20 mouse cellular contexts compared by ENCODE assay signal in the genomic region with DNA sequence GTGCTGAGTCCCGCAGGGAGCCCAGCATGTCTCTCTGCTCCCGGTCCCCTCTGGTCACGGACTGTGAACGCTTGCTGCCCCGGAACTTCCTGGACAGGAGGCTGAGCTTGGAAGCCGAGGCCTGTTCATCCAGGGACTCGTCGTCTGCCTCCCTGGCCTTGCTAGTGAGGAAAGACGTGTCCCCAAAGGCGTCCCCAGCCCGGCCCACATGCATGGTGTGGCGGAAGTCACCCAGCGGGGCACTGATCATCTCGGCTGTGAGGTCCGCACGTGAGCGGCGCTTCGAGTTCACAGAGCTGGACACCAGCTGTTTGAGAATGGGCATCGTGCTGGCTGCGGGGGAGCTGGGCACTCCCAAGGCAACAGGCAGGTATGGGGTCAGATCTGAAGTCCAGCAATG. TPM values are rescaled to one million over a fixed set of nuclear protein-coding genes. Genes with fewer than 3 reads are reported as not detected.
DNase-seq lines count a peak whose midpoint lies in the region; ATAC-seq and TF ChIP-seq lines count a peak whose summit lies in the region.
"Had no signal": no experiment of that assay in that cellular context is flagged by ENCODE, and none has a peak within 500 bp of the region (broad histone marks: within the 10 kb centered on the region; RNA-seq: fewer than 3 reads in every experiment).

No protein-coding gene starts in this region.

- peaks cover 85% of the 10 kb centered on the region for H3K4me1 ChIP-seq in embryonic facial prominence, embryonic 13.5 days
- H3K4me1 ChIP-seq in embryonic facial prominence, embryonic 10.5 days, result peaks cover 85% of the 10 kb centered on the region
- H3K4me1 ChIP-seq in kidney, embryonic 14.5 days (ENCODE audit: control insufficient read depth, insufficient read depth, low read length), result peaks cover 69% of the 10 kb centered on the region
- peaks cover 2 to 22% of the 10 kb centered on the region in 2 experiments; a peak in 2 of 4 replicates for H3K4me1 ChIP-seq in ES-E14 (ENCODE audit: control insufficient read depth in 2 of 2, insufficient read depth in 2 of 2, low read length in 2 of 2, poor library complexity in 1 of 2)
- H3K4me1 ChIP-seq in limb, embryonic 15.5 days, result peaks cover 78% of the 10 kb centered on the region

- no peak overlapping the region for H3K4me2 ChIP-seq in embryonic facial prominence, embryonic 13.5 days
- H3K4me2 ChIP-seq in kidney, embryonic 14.5 days (replicated peaks; ENCODE audit: low read depth, low read length), result no peak overlapping the region
- no peak overlapping the region for H3K4me2 ChIP-seq in limb, embryonic 15.5 days
- H3K4me2 ChIP-seq: heart, embryonic 11.5 days; midbrain, embryonic 11.5 days had no signal

- peaks cover 61% of the 10 kb centered on the region for H3K36me3 ChIP-seq in embryonic facial prominence, embryonic 13.5 days
- peaks cover 94% of the 10 kb centered on the region for H3K36me3 ChIP-seq in embryonic facial prominence, embryonic 10.5 days (replicated peaks)
- H3K36me3 ChIP-seq in kidney, embryonic 14.5 days (ENCODE audit: control insufficient read depth, insufficient read depth, low read length), result peaks cover 39% of the 10 kb centered on the region
- H3K36me3 ChIP-seq in ES-E14 (ENCODE audit: control insufficient read depth, insufficient read depth, low read length, poor library complexity, severe bottlenecking), result peaks cover 33% of the 10 kb centered on the region
- H3K36me3 ChIP-seq in limb, embryonic 15.5 days, result peaks cover 41% of the 10 kb centered on the region

- 80% methylated on average over 21 of the region's 21 CpGs for WGBS in embryonic facial prominence, embryonic 13.5 days
- WGBS in embryonic facial prominence, embryonic 10.5 days, result 76% methylated on average over 21 of the region's 21 CpGs
- WGBS in kidney, embryonic 14.5 days, result 59% methylated on average over 21 of the region's 21 CpGs
- WGBS in limb, embryonic 15.5 days, result 80% methylated on average over 21 of the region's 21 CpGs

- DNase-seq in embryonic facial prominence, embryonic 10.5 days (ENCODE audit: low spot score), result no peak
- DNase-seq in kidney, adult 9 months, result no peak
- DNase-seq in ES-E14 (ENCODE audit: low read depth, low spot score), result no peak
- no peak for DNase-seq in thymus, adult 18-20 months
- DNase-seq in thymus, postnatal 0 days (ENCODE audit: low spot score), result no peak
- DNase-seq: cerebellum, adult 11-12 months; cerebellum, postnatal 36 days; heart, postnatal 36 days; lung, adult 2 months; retina, postnatal 1 day; thymus, postnatal 25 days had no signal

- no peak overlapping the region for H3K9ac ChIP-seq in embryonic facial prominence, embryonic 13.5 days
- H3K9ac ChIP-seq in kidney, embryonic 14.5 days (ENCODE audit: low read depth, low read length), result no peak overlapping the region
- H3K9ac ChIP-seq in ES-E14 (ENCODE audit: insufficient read depth, low read depth, low read length, poor library complexity, severe bottlenecking), result 0 out of 2 replicates have a peak overlapping the region, but pooled peaks have one; percentile 17
- H3K9ac ChIP-seq in limb, embryonic 15.5 days, result no peak overlapping the region

- H3K27ac ChIP-seq in embryonic facial prominence, embryonic 13.5 days, result 0 out of 2 replicates have a peak overlapping the region, but pooled peaks have one; percentile 2
- H3K27ac ChIP-seq in embryonic facial prominence, embryonic 10.5 days (replicated peaks), result no peak overlapping the region
- H3K27ac ChIP-seq in kidney, embryonic 14.5 days (ENCODE audit: low read depth, low read length), result peak overlapping the region; percentile 7; the same call in 1 of the 2 replicates
- H3K27ac ChIP-seq in ES-E14 (ENCODE audit: insufficient read depth, low read depth, low read length, poor library complexity, severe bottlenecking), result no peak overlapping the region
- 0 out of 2 replicates have a peak overlapping the region, but pooled peaks have one; percentile 33 for H3K27ac ChIP-seq in limb, embryonic 15.5 days
- H3K27ac ChIP-seq: hindbrain, postnatal 0 days; left cerebral cortex, adult 2 months had no signal

- ATAC-seq in embryonic facial prominence, embryonic 13.5 days (ENCODE audit: insufficient number of reproducible peaks, insufficient read depth, low FRiP score, low TSS enrichment, low read depth), result no peak
- no peak for ATAC-seq in kidney, embryonic 14.5 days (ENCODE audit: low FRiP score, low TSS enrichment)
- ATAC-seq in limb, embryonic 15.5 days (ENCODE audit: insufficient number of reproducible peaks, low FRiP score, low TSS enrichment, low read depth), result no peak
- ATAC-seq: hindbrain, postnatal 0 days had no signal

- no peaks in the 10 kb centered on the region for H3K9me3 ChIP-seq in embryonic facial prominence, embryonic 13.5 days
- H3K9me3 ChIP-seq in embryonic facial prominence, embryonic 10.5 days, result no peaks in the 10 kb centered on the region
- H3K9me3 ChIP-seq in kidney, embryonic 14.5 days (ENCODE audit: control insufficient read depth, low read length), result no peaks in the 10 kb centered on the region
- no peaks in the 10 kb centered on the region for H3K9me3 ChIP-seq in ES-E14 (ENCODE audit: control insufficient read depth, insufficient read depth, low read depth, low read length)
- no peaks in the 10 kb centered on the region for H3K9me3 ChIP-seq in limb, embryonic 15.5 days

- no peak overlapping the region for H3K4me3 ChIP-seq in embryonic facial prominence, embryonic 13.5 days
- no peak overlapping the region for H3K4me3 ChIP-seq in embryonic facial prominence, embryonic 10.5 days
- H3K4me3 ChIP-seq in kidney, embryonic 14.5 days (ENCODE audit: low read length), result no peak overlapping the region
- no peak overlapping the region for H3K4me3 ChIP-seq in ES-E14 (ENCODE audit: insufficient read depth in 1 of 2, low read depth in 1 of 2, low read length in 2 of 2, poor library complexity in 1 of 2, severe bottlenecking in 1 of 2)
- H3K4me3 ChIP-seq in limb, embryonic 15.5 days, result no peak overlapping the region
- H3K4me3 ChIP-seq: left cerebral cortex, adult 2 months had no signal

- in situ Hi-C loops in ES-E14 (cut with MboI; ENCODE audit: low sequenced_read_pairs in 2 of 2, unreplicated experiment in 2 of 2), result no loop called here

- no peaks in the 10 kb centered on the region for H3K27me3 ChIP-seq in embryonic facial prominence, embryonic 13.5 days
- H3K27me3 ChIP-seq in embryonic facial prominence, embryonic 10.5 days (replicated peaks; ENCODE audit: low read depth, poor library complexity, severe bottlenecking), result no peaks in the 10 kb centered on the region
- H3K27me3 ChIP-seq in kidney, embryonic 14.5 days (ENCODE audit: control insufficient read depth, insufficient read depth, low read length), result no peaks in the 10 kb centered on the region
- H3K27me3 ChIP-seq in limb, embryonic 15.5 days, result no peaks in the 10 kb centered on the region

TF ChIP-seq in ES-E14, 5 proteins besides CTCF, POLR2A, EP300 and RAD21:
- TF ChIP-seq HCFC1 (IDR thresholded peaks at IDR 0.05; ENCODE audit: borderline replicate concordance, insufficient read depth, low read length) (no peak), ZC3H11A (IDR thresholded peaks at IDR 0.05; ENCODE audit: borderline replicate concordance, low read depth, low read length) (no peak), MAFK (IDR thresholded peaks at IDR 0.05; ENCODE audit: insufficient read depth, low read depth, low read length) (no peak), CHD2 (IDR thresholded peaks at IDR 0.05; ENCODE audit: low read depth, low read length) (no peak), ZNF384 (IDR thresholded peaks at IDR 0.05; ENCODE audit: low read depth, low read length) (no peak)

RNA-seq across cellular contexts. Expression of gene Cpsf4l, which starts 19.4 kb away (rescaled TPM):
- 1.5 and 1.7 TPM in 2 replicates for polyA plus RNA-seq in embryonic facial prominence, embryonic 13.5 days (2015; fragmentation: Nextera tagmentation; extraction: Ambion mirVana)
- polyA plus RNA-seq in embryonic facial prominence, embryonic 10.5 days (2016; fragmentation: Nextera tagmentation; extraction: Ambion mirVana), result 0.34 and 0.69 TPM in 2 replicates
- polyA plus RNA-seq in kidney, embryonic 14.5 days (2014; fragmentation: Nextera tagmentation; extraction: Ambion mirVana), result 0.90 and 1.4 TPM in 2 replicates
- total RNA-seq in ES-E14 (2012; rRNA removed), result 19.6 and 35.0 TPM in 2 replicates
- polyA plus RNA-seq in limb, embryonic 15.5 days (2015; fragmentation: Nextera tagmentation; extraction: Ambion mirVana), result 0.92 and 1.3 TPM in 2 replicates
- 38.4 and 45.2 TPM in 2 replicates for polyA plus RNA-seq in thymus, postnatal 0 days (2015; fragmentation: Nextera tagmentation; extraction: Ambion mirVana)
- total RNA-seq: gastrocnemius, postnatal 25 days; heart, postnatal 36 days; hindbrain, postnatal 0 days; left cerebral cortex, adult 2 months; neutrophil, adult 5-6 weeks had no signal
- polyA plus RNA-seq: lung, adult 2 months had no signal

RNA-seq across cellular contexts. Expression of gene Cdc42ep4, which starts 22.4 kb away (rescaled TPM):
- 108 and 119 TPM in 2 replicates for polyA plus RNA-seq in embryonic facial prominence, embryonic 13.5 days (2015; fragmentation: Nextera tagmentation; extraction: Ambion mirVana)
- polyA plus RNA-seq in embryonic facial prominence, embryonic 10.5 days (2016; fragmentation: Nextera tagmentation; extraction: Ambion mirVana), result 117 TPM in 2 replicates
- 36.0 and 45.4 TPM in 2 replicates for polyA plus RNA-seq in kidney, embryonic 14.5 days (2014; fragmentation: Nextera tagmentation; extraction: Ambion mirVana)
- total RNA-seq in ES-E14 (2012; rRNA removed), result 17.8 and 20.7 TPM in 2 replicates
- 70.1 and 72.4 TPM in 2 replicates for polyA plus RNA-seq in limb, embryonic 15.5 days (2015; fragmentation: Nextera tagmentation; extraction: Ambion mirVana)
- polyA plus RNA-seq in thymus, postnatal 0 days (2015; fragmentation: Nextera tagmentation; extraction: Ambion mirVana), result 37.0 and 38.7 TPM in 2 replicates

RNA-seq across cellular contexts. Expression of gene D11Wsu47e, which starts 45.0 kb away (rescaled TPM):
- 23.5 and 24.4 TPM in 2 replicates for polyA plus RNA-seq in embryonic facial prominence, embryonic 13.5 days (2015; fragmentation: Nextera tagmentation; extraction: Ambion mirVana)
- polyA plus RNA-seq in embryonic facial prominence, embryonic 10.5 days (2016; fragmentation: Nextera tagmentation; extraction: Ambion mirVana), result 26.4 and 28.0 TPM in 2 replicates
- 20.5 and 29.7 TPM in 2 replicates for polyA plus RNA-seq in kidney, embryonic 14.5 days (2014; fragmentation: Nextera tagmentation; extraction: Ambion mirVana)
- 33.1 and 38.5 TPM in 2 replicates for total RNA-seq in ES-E14 (2012; rRNA removed)
- 19.2 and 21.5 TPM in 2 replicates for polyA plus RNA-seq in limb, embryonic 15.5 days (2015; fragmentation: Nextera tagmentation; extraction: Ambion mirVana)
- 15.7 and 17.0 TPM in 2 replicates for polyA plus RNA-seq in thymus, postnatal 0 days (2015; fragmentation: Nextera tagmentation; extraction: Ambion mirVana)

RNA-seq across cellular contexts. Expression of gene Fam104a, which starts 45.3 kb away (rescaled TPM):
- 49.0 and 50.1 TPM in 2 replicates for polyA plus RNA-seq in embryonic facial prominence, embryonic 13.5 days (2015; fragmentation: Nextera tagmentation; extraction: Ambion mirVana)
- polyA plus RNA-seq in embryonic facial prominence, embryonic 10.5 days (2016; fragmentation: Nextera tagmentation; extraction: Ambion mirVana), result 53.4 and 57.6 TPM in 2 replicates
- polyA plus RNA-seq in kidney, embryonic 14.5 days (2014; fragmentation: Nextera tagmentation; extraction: Ambion mirVana), result 49.7 and 49.8 TPM in 2 replicates
- total RNA-seq in ES-E14 (2012; rRNA removed), result 13.8 and 18.0 TPM in 2 replicates
- 45.6 and 46.0 TPM in 2 replicates for polyA plus RNA-seq in limb, embryonic 15.5 days (2015; fragmentation: Nextera tagmentation; extraction: Ambion mirVana)
- polyA plus RNA-seq in thymus, postnatal 0 days (2015; fragmentation: Nextera tagmentation; extraction: Ambion mirVana), result 53.3 and 54.7 TPM in 2 replicates

Comparison
In these comparisons a context has a peak if more than half of its experiments do, and no peak if none do; other contexts are left out.
1. H3K27ac ChIP-seq: peak in embryonic facial prominence, embryonic 13.5 days (single experiment), kidney, embryonic 14.5 days (single experiment) and limb, embryonic 15.5 days (single experiment); none in embryonic facial prominence, embryonic 10.5 days (single experiment) and ES-E14 (single experiment).
2. RNA of gene Cpsf4l, which starts 19.4 kb away (polyA plus RNA-seq): 38.4 to 45.2 TPM in thymus, postnatal 0 days; 1.5 to 1.7 TPM in embryonic facial prominence, embryonic 13.5 days, 0.90 to 1.4 TPM in kidney, embryonic 14.5 days, 0.92 to 1.3 TPM in limb, embryonic 15.5 days and 0.34 to 0.69 TPM in embryonic facial prominence, embryonic 10.5 days; every median in the first group is over 10 times any median in the second.